In the genomic region with DNA sequence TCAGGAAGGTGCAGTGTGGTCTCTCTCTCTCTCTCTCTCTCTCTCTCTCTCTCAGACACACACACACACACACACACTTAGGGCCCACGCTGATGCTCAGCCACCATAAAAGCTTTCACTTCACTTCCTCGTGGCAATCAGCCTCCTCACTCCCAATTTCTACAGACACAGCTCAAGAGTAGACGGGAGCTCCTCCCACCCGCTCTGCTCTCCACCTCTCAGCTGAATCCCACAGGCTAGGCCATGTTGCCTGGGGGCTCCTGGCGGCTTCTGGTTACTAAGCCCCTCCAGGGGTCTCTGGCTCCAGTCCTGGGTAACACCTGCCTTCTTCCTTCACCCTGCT, we compare ENCODE assay signal across 15 mouse cellular contexts. TPM values are rescaled to one million over a fixed set of nuclear protein-coding genes. Genes with fewer than 3 reads are reported as not detected.
DNase-seq lines count a peak whose midpoint lies in the region; ATAC-seq and TF ChIP-seq lines count a peak whose summit lies in the region.
"Had no signal": no experiment of that assay in that cellular context is flagged by ENCODE, and none has a peak within 500 bp of the region (broad histone marks: within the 10 kb centered on the region; RNA-seq: fewer than 3 reads in every experiment).

No protein-coding gene starts in this region.

- TF ChIP-seq CTCF in G1E (IDR thresholded peaks at IDR 0.05; ENCODE audit: low read depth, low read length), result no peak
- TF ChIP-seq CTCF in liver, postnatal 0 days (IDR thresholded peaks at IDR 0.05; ENCODE audit: low read depth), result no peak

- peak overlapping the region; percentile 23; the same call in 1 of the 2 replicates for H3K9ac ChIP-seq in liver, postnatal 0 days (replicated peaks)
- no peak overlapping the region for H3K9ac ChIP-seq in midbrain, embryonic 16.5 days (ENCODE audit: low read depth, low read length)
- H3K9ac ChIP-seq: lung, embryonic 14.5 days had no signal

- peak; percentile 29 for DNase-seq in layer of hippocampus, adult 11-12 months (ENCODE audit: low spot score)
- no peak for DNase-seq in layer of hippocampus, adult 8-10 months (ENCODE audit: low spot score in 2 of 2)
- peak; percentile 44 for DNase-seq in G1E (ENCODE audit: low spot score)
- peak; percentile 18 for DNase-seq in liver, postnatal 0 days
- no peak for DNase-seq in left cerebral cortex, adult 9 months (ENCODE audit: low spot score in 2 of 2)
- DNase-seq: adrenal gland, postnatal 14 days; cerebellum, postnatal 25 days; lung, embryonic 14.5 days had no signal

- no peak for ATAC-seq in G1E (ENCODE audit: extremely low read depth, insufficient number of reproducible peaks, low FRiP score, poor library complexity, severe bottlenecking)
- ATAC-seq in liver, postnatal 0 days, result 0 out of 2 replicates have a peak, but pooled peaks have one; percentile 4
- ATAC-seq in midbrain, embryonic 16.5 days, result no peak
- ATAC-seq: hindbrain, postnatal 0 days had no signal

- 39% methylated on average over 5 of the region's 5 CpGs for WGBS in liver, postnatal 0 days (ENCODE audit: insufficient replicate concordance)
- 26% methylated on average over 5 of the region's 5 CpGs for WGBS in midbrain, embryonic 16.5 days

- H3K4me2 ChIP-seq in liver, postnatal 0 days (ENCODE audit: low read depth, low read length), result peak overlapping the region; percentile 52
- no peak overlapping the region for H3K4me2 ChIP-seq in midbrain, embryonic 16.5 days (ENCODE audit: low read length)
- H3K4me2 ChIP-seq: lung, embryonic 14.5 days had no signal

- TF ChIP-seq EP300 in liver, postnatal 0 days (IDR thresholded peaks at IDR 0.05; ENCODE audit: low read depth), result no peak

- peak overlapping the region; percentile 93 for H3K27ac ChIP-seq in brown adipose tissue, adult 24 weeks (replicated peaks; ENCODE audit: low read depth, low read length)
- peak overlapping the region; percentile 76 for H3K27ac ChIP-seq in liver, postnatal 0 days (ENCODE audit: low read depth)
- H3K27ac ChIP-seq in midbrain, embryonic 16.5 days (ENCODE audit: low read length), result no peak overlapping the region
- H3K27ac ChIP-seq: gastrocnemius, adult 2 months; hindbrain, postnatal 0 days; layer of hippocampus, adult 2 months had no signal

- no peaks in the 10 kb centered on the region for H3K9me3 ChIP-seq in G1E (replicated peaks)
- H3K9me3 ChIP-seq in liver, postnatal 0 days (ENCODE audit: low read length), result no peaks in the 10 kb centered on the region
- H3K9me3 ChIP-seq in midbrain, embryonic 16.5 days (replicated peaks; ENCODE audit: control insufficient read depth, low read length, poor library complexity, severe bottlenecking), result no peaks in the 10 kb centered on the region

- H3K27me3 ChIP-seq in G1E (ENCODE audit: insufficient read depth, low read length), result no peaks in the 10 kb centered on the region
- H3K27me3 ChIP-seq in liver, postnatal 0 days (ENCODE audit: insufficient read depth, low read length), result no peaks in the 10 kb centered on the region
- H3K27me3 ChIP-seq in midbrain, embryonic 16.5 days (ENCODE audit: control insufficient read depth, insufficient read depth, low read depth, low read length), result no peaks in the 10 kb centered on the region

- peaks cover 85% of the 10 kb centered on the region for H3K4me1 ChIP-seq in G1E (ENCODE audit: insufficient read depth, low read depth, low read length)
- H3K4me1 ChIP-seq in brown adipose tissue, adult 24 weeks (ENCODE audit: control insufficient read depth, insufficient read depth, insufficient read length, low read length), result no peaks in the 10 kb centered on the region
- H3K4me1 ChIP-seq in liver, postnatal 0 days (ENCODE audit: insufficient read depth), result peaks cover 43% of the 10 kb centered on the region
- no peaks in the 10 kb centered on the region for H3K4me1 ChIP-seq in midbrain, embryonic 16.5 days (ENCODE audit: control insufficient read depth, insufficient read depth, low read length)

- H3K36me3 ChIP-seq in G1E (replicated peaks), result peaks cover 87% of the 10 kb centered on the region
- no peaks in the 10 kb centered on the region for H3K36me3 ChIP-seq in liver, postnatal 0 days (replicated peaks; ENCODE audit: insufficient read depth, low read length)
- H3K36me3 ChIP-seq in midbrain, embryonic 16.5 days (ENCODE audit: control insufficient read depth, insufficient read depth, low read length), result no peaks in the 10 kb centered on the region

- peak overlapping the region; percentile 59; the same call in 1 of the 2 replicates for H3K4me3 ChIP-seq in G1E (ENCODE audit: low read depth, low read length)
- H3K4me3 ChIP-seq in brown adipose tissue, adult 24 weeks (ENCODE audit: insufficient read depth, low read depth, low read length), result no peak overlapping the region
- H3K4me3 ChIP-seq in liver, postnatal 0 days (ENCODE audit: low read depth, low read length), result no peak overlapping the region
- H3K4me3 ChIP-seq in midbrain, embryonic 16.5 days (ENCODE audit: low read depth, low read length), result no peak overlapping the region
- H3K4me3 ChIP-seq: erythroblast, embryonic 14.5 days; gastrocnemius, adult 2 months; layer of hippocampus, adult 2 months; myocyte had no signal

RNA-seq across cellular contexts. Expression of a gene that starts 25.6 kb away (rescaled TPM):
- 10 to 100 TPM; 41.3 to 80.9 (median 59.9) TPM for total RNA-seq in layer of hippocampus, adult 8-10 months (2022)
- total RNA-seq in G1E (2014; fragmentation: Nextera tagmentation), result 156 and 172 TPM in 2 replicates
- total RNA-seq in G1E (2017), result 121 and 126 TPM in 2 replicates
- polyA plus RNA-seq in G1E (2012), result 133 and 183 TPM in 2 replicates
- 9.6 and 9.9 TPM in 2 replicates for polyA plus RNA-seq in brown adipose tissue, adult 24 weeks (2012; ENCODE audit: insufficient read depth, insufficient read length, missing spikeins)
- 31.7 and 32.3 TPM in 2 replicates for polyA plus RNA-seq in liver, postnatal 0 days (2015; fragmentation: Nextera tagmentation; extraction: Ambion mirVana)
- polyA plus RNA-seq in midbrain, embryonic 16.5 days (2015; fragmentation: Nextera tagmentation; extraction: Ambion mirVana), result 58.4 and 68.6 TPM in 2 replicates

Comparison
In these comparisons a context has a peak if more than half of its experiments do, and no peak if none do; other contexts are left out.
1. DNase-seq: peak in layer of hippocampus, adult 11-12 months (single experiment), G1E (single experiment) and liver, postnatal 0 days (single experiment); none in layer of hippocampus, adult 8-10 months (0 of 2) and left cerebral cortex, adult 9 months (0 of 2).